Mouse (Mus musculus) retina, postnatal 7 days (tissue): ENCODE results near the gene Wdsub1.
"Not testable (repeated sequence)": the region's sequence is repeated elsewhere in the genome, so short reads cannot be mapped to it uniquely, and the experiment has no call there.

Experiments
- DNase-seq: peaks from one replicate; pipeline ENCODE4 v3.0.0-alpha.2; 2012; ENCODE audit warnings: low read depth, low spot score

The Wdsub1 gene

GRCm38 (mm10) chr2:59881831-59882741 lies at the start of gene Wdsub1:
TSS of gene Wdsub1 (minus strand) at chr2:59882591.
- DNase-seq, result peak; percentile 80

- DNase-seq, result no peak
Measured at GRCm38 (mm10) chr2:59913610-59914009, 31.2 kb upstream of the Wdsub1 start.

- DNase-seq, result no peak
Measured at GRCm38 (mm10) chr2:59908048-59908447, 25.7 kb upstream of the Wdsub1 start.

GRCm38 (mm10) chr2:59904007-59904406 lies 21.6 kb upstream of the Wdsub1 start:
- no peak for DNase-seq

GRCm38 (mm10) chr2:59898666-59899065 lies 16.3 kb upstream of the Wdsub1 start:
- no peak for DNase-seq

- no peak for DNase-seq
Measured at GRCm38 (mm10) chr2:59898105-59898504, 15.7 kb upstream of the Wdsub1 start.

GRCm38 (mm10) chr2:59896837-59897236 lies 14.4 kb upstream of the Wdsub1 start:
- no peak for DNase-seq

GRCm38 (mm10) chr2:59896400-59896799 lies 14.0 kb upstream of the Wdsub1 start:
- DNase-seq, result no peak

- DNase-seq, result no peak
Measured at GRCm38 (mm10) chr2:59889699-59890098, 7.3 kb upstream of the Wdsub1 start.

GRCm38 (mm10) chr2:59882742-59883281 lies 421 bp upstream of the Wdsub1 start:
- DNase-seq, result no peak

- DNase-seq, result no peak
Measured at GRCm38 (mm10) chr2:59881404-59881803, 987 bp downstream of the Wdsub1 start.

- DNase-seq, result no peak
Measured at GRCm38 (mm10) chr2:59878221-59878620, 4.2 kb downstream of the Wdsub1 start.

GRCm38 (mm10) chr2:59877335-59877734 lies 5.1 kb downstream of the Wdsub1 start:
- DNase-seq, result no peak

GRCm38 (mm10) chr2:59876482-59876881 lies 5.9 kb downstream of the Wdsub1 start:
- DNase-seq, result no peak

- DNase-seq, result no peak
Measured at GRCm38 (mm10) chr2:59870526-59870925, 11.9 kb downstream of the Wdsub1 start.

- no peak for DNase-seq
Measured at GRCm38 (mm10) chr2:59862618-59863017, 19.8 kb downstream of the Wdsub1 start.

- DNase-seq, result no peak
Measured at GRCm38 (mm10) chr2:59854363-59854762, 28.0 kb downstream of the Wdsub1 start.

- DNase-seq, result no peak
Measured at GRCm38 (mm10) chr2:59853543-59853942, 28.8 kb downstream of the Wdsub1 start.

- DNase-seq, result no peak
Measured at GRCm38 (mm10) chr2:59852916-59853315, 29.5 kb downstream of the Wdsub1 start.

- DNase-seq, result not testable (repeated sequence)
Measured at GRCm38 (mm10) chr2:59851885-59852284, 30.5 kb downstream of the Wdsub1 start.

GRCm38 (mm10) chr2:59843848-59844247 lies 38.5 kb downstream of the Wdsub1 start:
- no peak for DNase-seq

GRCm38 (mm10) chr2:59843156-59843555 lies 39.2 kb downstream of the Wdsub1 start:
- no peak for DNase-seq

GRCm38 (mm10) chr2:59842556-59843008 lies 39.8 kb downstream of the Wdsub1 start:
- no peak for DNase-seq
